In the genomic region with DNA sequence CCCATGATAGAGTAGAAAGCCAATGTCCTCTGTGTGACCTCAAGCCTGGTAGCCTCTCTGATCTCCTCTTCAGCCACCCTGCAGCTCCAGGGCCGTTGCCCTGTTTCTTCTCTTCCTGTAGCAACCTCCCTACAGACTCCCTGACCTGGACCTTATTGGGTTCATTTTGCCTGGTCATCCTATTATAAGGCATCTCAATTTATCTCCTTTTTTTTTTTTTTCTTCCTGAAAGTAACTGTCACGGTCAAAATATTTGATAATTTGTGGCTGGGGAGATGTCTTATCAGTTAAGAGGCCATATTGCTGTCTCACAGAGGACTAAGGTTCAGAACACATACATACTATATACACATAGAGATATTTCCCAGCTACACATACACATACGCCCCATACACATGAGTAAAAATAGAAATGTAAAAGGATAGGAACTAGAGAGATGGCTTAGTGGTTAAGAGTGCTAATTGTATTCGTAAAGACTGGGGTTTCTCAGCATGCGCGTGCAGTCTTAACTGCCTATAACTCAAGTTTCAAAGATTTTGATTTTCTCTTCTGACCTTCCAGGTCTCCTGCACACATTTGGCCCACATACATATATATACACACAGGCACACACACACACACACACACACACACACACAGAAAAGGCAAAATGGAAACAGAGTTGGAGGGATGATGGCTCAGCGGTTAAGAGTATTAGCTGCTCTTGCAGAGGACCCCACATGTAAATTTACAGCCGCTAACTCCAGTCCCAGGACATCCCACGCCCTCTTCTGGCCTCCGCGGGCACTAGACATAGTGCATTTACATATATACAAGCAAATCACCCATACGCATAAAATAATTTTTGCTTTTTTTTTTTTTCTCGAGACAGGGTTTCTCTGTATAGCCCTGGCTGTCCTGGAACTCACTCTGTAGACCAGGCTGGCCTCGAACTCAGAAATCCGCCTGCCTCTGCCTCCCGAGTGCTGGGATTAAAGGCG, we compare ENCODE assay signal across 8 mouse cellular contexts. TPM values are rescaled to one million over a fixed set of nuclear protein-coding genes. Genes with fewer than 3 reads are reported as not detected.
A peak's percentile ranks its signal among the peaks of the same experiment; 100 is the strongest.
DNase-seq lines count a peak whose midpoint lies in the region; ATAC-seq and TF ChIP-seq lines count a peak whose summit lies in the region.

No protein-coding gene starts in this region.

- peak overlapping the region; percentile 54 for H3K4me2 ChIP-seq in forebrain, embryonic 16.5 days (ENCODE audit: low read length)
- H3K4me2 ChIP-seq in kidney, postnatal 0 days (ENCODE audit: low read length): peak overlapping the region; percentile 38
- peak overlapping the region; percentile 89 for H3K4me2 ChIP-seq in midbrain, embryonic 11.5 days

- ATAC-seq in forebrain, embryonic 16.5 days: peak; percentile 10; the same call in 1 of the 2 replicates
- peak; percentile 0; the same call in 1 of the 2 replicates for ATAC-seq in kidney, postnatal 0 days (replicated peaks; ENCODE audit: low FRiP score, low read depth)
- ATAC-seq in midbrain, embryonic 11.5 days (ENCODE audit: low FRiP score): peak; percentile 10; the same call in 1 of the 2 replicates

- H3K9ac ChIP-seq in forebrain, embryonic 16.5 days (replicated peaks; ENCODE audit: low read depth, low read length): peak overlapping the region; percentile 22
- H3K9ac ChIP-seq in kidney, postnatal 0 days (ENCODE audit: low read depth, low read length): no peak overlapping the region
- H3K9ac ChIP-seq in midbrain, embryonic 11.5 days (ENCODE audit: low read length): peak overlapping the region; percentile 24; the same call in 1 of the 2 replicates

- peak overlapping the region; percentile 81 for H3K4me3 ChIP-seq in forebrain, embryonic 16.5 days (replicated peaks; ENCODE audit: low read length)
- peak overlapping the region; percentile 76 for H3K4me3 ChIP-seq in kidney, postnatal 0 days (replicated peaks; ENCODE audit: low read depth, low read length)
- peak overlapping the region; percentile 84 for H3K4me3 ChIP-seq in midbrain, embryonic 11.5 days (ENCODE audit: low read depth, low read length)

- H3K4me1 ChIP-seq in forebrain, embryonic 16.5 days (replicated peaks; ENCODE audit: control insufficient read depth, insufficient read depth, low read length): peaks cover 19% of the 10 kb centered on the region
- peaks cover 7% of the 10 kb centered on the region for H3K4me1 ChIP-seq in kidney, postnatal 0 days (replicated peaks; ENCODE audit: insufficient read depth, low read length)
- H3K4me1 ChIP-seq in midbrain, embryonic 11.5 days (ENCODE audit: control insufficient read depth, insufficient read depth, low read length): peaks cover 14% of the 10 kb centered on the region

- H3K27me3 ChIP-seq in forebrain, embryonic 16.5 days (replicated peaks; ENCODE audit: control insufficient read depth, insufficient read depth, low read length): no peaks in the 10 kb centered on the region
- no peaks in the 10 kb centered on the region for H3K27me3 ChIP-seq in kidney, postnatal 0 days (ENCODE audit: insufficient read depth, low read length)
- H3K27me3 ChIP-seq in midbrain, embryonic 11.5 days (ENCODE audit: control insufficient read depth, insufficient read depth, low read length): no peaks in the 10 kb centered on the region

- peak; percentile 42 for DNase-seq in embryo, embryonic 11 days
- DNase-seq in embryo, embryonic 10.5 days (ENCODE audit: low spot score): no peak
- peak; percentile 33 for DNase-seq in adipocyte (ENCODE audit: low spot score)
- peak; percentile 53 for DNase-seq in kidney, postnatal 0 days (ENCODE audit: low spot score)
- no peak for DNase-seq in midbrain, embryonic 11.5 days (ENCODE audit: low spot score, missing footprints)
- DNase-seq in thymus, postnatal 4 days: peak; percentile 66
- no peak for DNase-seq in adrenal gland, postnatal 4 days (ENCODE audit: low spot score in 2 of 2)

- H3K9me3 ChIP-seq in forebrain, embryonic 16.5 days (ENCODE audit: control insufficient read depth, low read length): no peaks in the 10 kb centered on the region
- no peaks in the 10 kb centered on the region for H3K9me3 ChIP-seq in kidney, postnatal 0 days (replicated peaks; ENCODE audit: low read length)
- no peaks in the 10 kb centered on the region for H3K9me3 ChIP-seq in midbrain, embryonic 11.5 days (ENCODE audit: control insufficient read depth, low read length)

- 28% methylated on average over 16 of the region's 17 CpGs for WGBS in forebrain, embryonic 16.5 days
- WGBS in kidney, postnatal 0 days: 25% methylated on average over 17 of the region's 17 CpGs
- WGBS in midbrain, embryonic 11.5 days: 29% methylated on average over 17 of the region's 17 CpGs

- TF ChIP-seq CTCF in kidney, postnatal 0 days (IDR thresholded peaks at IDR 0.05; ENCODE audit: low read depth): peak; percentile 56

- peak overlapping the region; percentile 60; the same call in 1 of the 2 replicates for H3K27ac ChIP-seq in forebrain, embryonic 16.5 days (ENCODE audit: low read length)
- H3K27ac ChIP-seq in kidney, postnatal 0 days: peak overlapping the region; percentile 33; the same call in 1 of the 2 replicates
- no peak overlapping the region for H3K27ac ChIP-seq in midbrain, embryonic 11.5 days (ENCODE audit: low read depth, low read length)

- H3K36me3 ChIP-seq in forebrain, embryonic 16.5 days (ENCODE audit: control insufficient read depth, insufficient read depth): no peaks in the 10 kb centered on the region
- peaks cover 17% of the 10 kb centered on the region; the same call in 1 of the 2 replicates for H3K36me3 ChIP-seq in kidney, postnatal 0 days (ENCODE audit: insufficient read depth, low read length)
- H3K36me3 ChIP-seq in midbrain, embryonic 11.5 days (ENCODE audit: control insufficient read depth, insufficient read depth, low read length): no peaks in the 10 kb centered on the region; the same call in 1 of the 2 replicates

RNA-seq across cellular contexts. Expression of gene Fance, which starts 0.8 kb away (rescaled TPM):
- polyA plus RNA-seq in forebrain, embryonic 16.5 days (2015; fragmentation: Nextera tagmentation; extraction: Ambion mirVana): 20.9 and 25.0 TPM in 2 replicates
- polyA plus RNA-seq in kidney, postnatal 0 days (2015; fragmentation: Nextera tagmentation; extraction: Ambion mirVana): 24.9 and 29.5 TPM in 2 replicates
- polyA plus RNA-seq in midbrain, embryonic 11.5 days (2014; fragmentation: Nextera tagmentation; extraction: Ambion mirVana): 18.5 and 19.5 TPM in 2 replicates
- 10 to 100 TPM; 38.6 to 49.3 TPM for total RNA-seq in adrenal gland, postnatal 4 days (2021)

RNA-seq across cellular contexts. Expression of gene Rpl10a, which starts 15.7 kb away (rescaled TPM):
- 354 and 367 TPM in 2 replicates for polyA plus RNA-seq in forebrain, embryonic 16.5 days (2015; fragmentation: Nextera tagmentation; extraction: Ambion mirVana)
- polyA plus RNA-seq in kidney, postnatal 0 days (2015; fragmentation: Nextera tagmentation; extraction: Ambion mirVana): 645 and 750 TPM in 2 replicates
- polyA plus RNA-seq in midbrain, embryonic 11.5 days (2014; fragmentation: Nextera tagmentation; extraction: Ambion mirVana): 465 and 471 TPM in 2 replicates
- total RNA-seq in adrenal gland, postnatal 4 days (2021): 1,000 to 10,000 TPM; 1,198 to 1,213 TPM

RNA-seq across cellular contexts. Expression of gene Tead3, which starts 38.1 kb away (rescaled TPM):
- 1.5 and 1.8 TPM in 2 replicates for polyA plus RNA-seq in forebrain, embryonic 16.5 days (2015; fragmentation: Nextera tagmentation; extraction: Ambion mirVana)
- 7.7 and 8.5 TPM in 2 replicates for polyA plus RNA-seq in kidney, postnatal 0 days (2015; fragmentation: Nextera tagmentation; extraction: Ambion mirVana)
- 3.5 and 3.7 TPM in 2 replicates for polyA plus RNA-seq in midbrain, embryonic 11.5 days (2014; fragmentation: Nextera tagmentation; extraction: Ambion mirVana)
- total RNA-seq in adrenal gland, postnatal 4 days (2021): 10 to 100 TPM; 23.8 to 27.5 TPM

RNA-seq across cellular contexts. Expression of gene Tulp1, which starts 52.5 kb away (rescaled TPM):
- 1.5 and 1.7 TPM in 2 replicates for polyA plus RNA-seq in forebrain, embryonic 16.5 days (2015; fragmentation: Nextera tagmentation; extraction: Ambion mirVana)
- 3.6 and 3.9 TPM in 2 replicates for polyA plus RNA-seq in kidney, postnatal 0 days (2015; fragmentation: Nextera tagmentation; extraction: Ambion mirVana)
- 4.6 and 4.9 TPM in 2 replicates for polyA plus RNA-seq in midbrain, embryonic 11.5 days (2014; fragmentation: Nextera tagmentation; extraction: Ambion mirVana)
- total RNA-seq in adrenal gland, postnatal 4 days (2021): 1 to 10 TPM in 1 of 2 experiments, under 1 TPM in 1; 0.62 to 1.5 TPM

Comparison
In these comparisons a context has a peak if more than half of its experiments do, and no peak if none do; other contexts are left out.
1. DNase-seq: peak in embryo, embryonic 11 days (single experiment), adipocyte (single experiment), kidney, postnatal 0 days (single experiment) and thymus, postnatal 4 days (single experiment); none in embryo, embryonic 10.5 days (single experiment), midbrain, embryonic 11.5 days (single experiment) and adrenal gland, postnatal 4 days (0 of 2).
2. H3K4me2 ChIP-seq: peak in every context shown above with its lines; median percentile 89 in midbrain, embryonic 11.5 days; 54 in forebrain, embryonic 16.5 days; 38 in kidney, postnatal 0 days.
3. Peak in every context shown above with its lines, with median percentiles within 50 percentile points of each other: ATAC-seq and H3K4me3 ChIP-seq.